Mouse (Mus musculus) E14TG2a.4 (cell line): ENCODE data around the gene Hspb6.

ENCODE experiments used
- H3K27me3 ChIP-seq: 2 replicates; pipeline ENCODE4 v1.6.1; 2014; ENCODE audit warnings: low read length, control low read depth; ENCODE audit not compliant: insufficient read depth
- H3K36me3 ChIP-seq: 2 replicates; pipeline ENCODE4 v1.6.1; 2014; ENCODE audit warnings: low read length, control low read depth; ENCODE audit not compliant: insufficient read depth
- H3K4me1 ChIP-seq: replicated peaks from 2 replicates; pipeline ENCODE4 v1.6.1; 2014; ENCODE audit warnings: low read depth, low read length, control low read depth
- H3K4me3 ChIP-seq: replicated peaks from 2 replicates; pipeline ENCODE4 v1.5.1; 2014; ENCODE audit warnings: mild to moderate bottlenecking, low read length
- H3K9me3 ChIP-seq: 2 replicates; pipeline ENCODE4 v1.6.1; 2014; ENCODE audit warnings: low read length, control low read depth
- CTCF ChIP-seq: conservative IDR thresholded peaks from 2 replicates; pipeline ENCODE4 v1.5.1; 2014; ENCODE audit warnings: low read length
- NANOG ChIP-seq: IDR thresholded peaks from 2 replicates; pipeline ENCODE4 v1.6.1; 2014; ENCODE audit warnings: borderline replicate concordance, low read length, mixed read lengths
- POU5F1 ChIP-seq: IDR thresholded peaks from 2 replicates; pipeline ENCODE4 v1.6.1; 2014; ENCODE audit warnings: low read length, borderline replicate concordance

The Hspb6 gene

GRCm38 (mm10) chr7:30588676-30589434 lies 36.9 kb downstream of the Hspb6 start, which contains the start of gene Kmt2b:
TSS of gene Kmt2b (minus strand) at chr7:30588726.
- Histone ChIP-seq H3K4me3 (peak within 1 kb of the TSS; percentile 97), H3K4me1 (peaks cover 84% of the 10 kb centered on the region), H3K9me3 (no peaks in the 10 kb centered on the region), H3K36me3 (peaks cover 45% of the 10 kb centered on the region), H3K27me3 (no peaks in the 10 kb centered on the region)
- TF ChIP-seq CTCF (no peak), NANOG (no peak), POU5F1 (no peak)

GRCm38 (mm10) chr7:30589435-30590301 lies 37.7 kb downstream of the Hspb6 start:
- Histone ChIP-seq H3K36me3 (peaks cover 37% of the 10 kb centered on the region), H3K9me3 (no peaks in the 10 kb centered on the region), H3K4me1 (peaks cover 84% of the 10 kb centered on the region), H3K27me3 (no peaks in the 10 kb centered on the region), H3K4me3 (peak overlapping the region; percentile 97)
- TF ChIP-seq NANOG: no peak
- peak; percentile 80 for TF ChIP-seq CTCF

GRCm38 (mm10) chr7:30590927-30591604 lies 39.1 kb downstream of the Hspb6 start:
- Histone ChIP-seq H3K36me3 (peaks cover 23% of the 10 kb centered on the region), H3K4me3 (peak overlapping the region; percentile 97), H3K9me3 (no peaks in the 10 kb centered on the region), H3K27me3 (no peaks in the 10 kb centered on the region), H3K4me1 (peaks cover 82% of the 10 kb centered on the region)
- TF ChIP-seq NANOG (no peak), POU5F1 (no peak)

- no peak for TF ChIP-seq POU5F1
- TF ChIP-seq CTCF: no peak
- no peak for TF ChIP-seq NANOG
- Histone ChIP-seq H3K4me3 (peak overlapping the region; percentile 97; the same call in 1 of the 2 replicates), H3K36me3 (peaks cover 18% of the 10 kb centered on the region), H3K9me3 (no peaks in the 10 kb centered on the region), H3K27me3 (no peaks in the 10 kb centered on the region), H3K4me1 (peaks cover 77% of the 10 kb centered on the region)
These were observed 39.6 kb downstream of the Hspb6 start for GRCm38 (mm10) chr7:30591605-30591951.

GRCm38 (mm10) chr7:30592772-30593423 lies 40.9 kb downstream of the Hspb6 start:
- no peaks in the 10 kb centered on the region for H3K9me3 ChIP-seq
- no peaks in the 10 kb centered on the region for H3K27me3 ChIP-seq
- H3K4me1 ChIP-seq: peaks cover 66% of the 10 kb centered on the region
- TF ChIP-seq CTCF: no peak
- TF ChIP-seq NANOG: no peak
- TF ChIP-seq POU5F1: no peak
- peaks cover 12% of the 10 kb centered on the region; the same call in 1 of the 2 replicates for H3K36me3 ChIP-seq
- peak overlapping the region; percentile 37; the same call in 1 of the 2 replicates for H3K4me3 ChIP-seq

GRCm38 (mm10) chr7:30593579-30594509 lies 41.9 kb downstream of the Hspb6 start:
- TF ChIP-seq POU5F1 (no peak), NANOG (no peak), CTCF (no peak)
- Histone ChIP-seq H3K27me3 (peaks cover 6% of the 10 kb centered on the region), H3K9me3 (no peaks in the 10 kb centered on the region), H3K4me3 (0 out of 2 replicates have a peak overlapping the region, but pooled peaks have one; percentile 37), H3K36me3 (peaks cover 12% of the 10 kb centered on the region; the same call in 1 of the 2 replicates), H3K4me1 (peaks cover 75% of the 10 kb centered on the region)

GRCm38 (mm10) chr7:30594510-30595024 lies 42.6 kb downstream of the Hspb6 start:
- Histone ChIP-seq H3K9me3 (no peaks in the 10 kb centered on the region), H3K36me3 (peaks cover 12% of the 10 kb centered on the region; the same call in 1 of the 2 replicates), H3K4me3 (0 out of 2 replicates have a peak overlapping the region, but pooled peaks have one; percentile 20), H3K27me3 (peaks cover 6% of the 10 kb centered on the region), H3K4me1 (peaks cover 82% of the 10 kb centered on the region)
- TF ChIP-seq CTCF: no peak
- no peak for TF ChIP-seq POU5F1
- no peak for TF ChIP-seq NANOG

- Histone ChIP-seq H3K27me3 (peaks cover 6% of the 10 kb centered on the region), H3K4me3 (no peak overlapping the region), H3K36me3 (0 out of 2 replicates have a peak, but pooled peaks cover 3% of the 10 kb centered on the region), H3K4me1 (peaks cover 80% of the 10 kb centered on the region), H3K9me3 (no peaks in the 10 kb centered on the region)
- TF ChIP-seq NANOG (no peak), POU5F1 (no peak), CTCF (no peak)
These were observed 44.1 kb downstream of the Hspb6 start for GRCm38 (mm10) chr7:30596093-30596492.
